Mouse (Mus musculus) heart, embryonic 12.5 days (tissue): ENCODE measurements around the gene Ndrg4. TPM values are rescaled to one million over a fixed set of nuclear protein-coding genes. Genes with fewer than 3 reads are reported as not detected.

ENCODE experiments used
- ATAC-seq: fragments of 200-750 bp; cut with Nextera tagmentation; 2 replicates; pipeline ENCODE4 v1.8.0; 2017; ENCODE audit warnings: moderate TSS enrichment, moderate library complexity; ENCODE audit not compliant: insufficient number of reproducible peaks, low FRiP score
- H3K27ac ChIP-seq: fragments of 300-500 bp; sonication (generic); 2 replicates; pipeline ENCODE4 v1.5.1; 2016; ENCODE audit warnings: mild to moderate bottlenecking, moderate library complexity; ENCODE audit not compliant: poor library complexity, severe bottlenecking
- H3K27me3 ChIP-seq: fragments of 300-500 bp; sonication (generic); replicated peaks from 2 replicates; pipeline ENCODE4 v1.6.1; 2016; ENCODE audit warnings: mild to moderate bottlenecking, moderate library complexity
- H3K36me3 ChIP-seq: fragments of 300-500 bp; sonication (generic); 2 replicates; pipeline ENCODE4 v1.6.1; 2016; ENCODE audit warnings: mild to moderate bottlenecking, moderate library complexity
- H3K4me1 ChIP-seq: fragments of 300-500 bp; sonication (generic); replicated peaks from 2 replicates; pipeline ENCODE4 v1.6.1; 2016; ENCODE audit warnings: mild to moderate bottlenecking
- H3K4me2 ChIP-seq: fragments of 300-500 bp; sonication (generic); 2 replicates; pipeline ENCODE4 v1.6.1; 2016; ENCODE audit warnings: mild to moderate bottlenecking, moderate library complexity
- H3K4me3 ChIP-seq: fragments of 300-500 bp; sonication (generic); 2 replicates; pipeline ENCODE4 v1.5.1; 2016; ENCODE audit warnings: mild to moderate bottlenecking
- H3K9ac ChIP-seq: fragments of 300-500 bp; sonication (generic); 2 replicates; pipeline ENCODE4 v1.6.1; 2016; ENCODE audit warnings: mild to moderate bottlenecking, moderate library complexity
- H3K9me3 ChIP-seq: fragments of 300-500 bp; sonication (generic); replicated peaks from 2 replicates; pipeline ENCODE4 v1.6.1; 2016; ENCODE audit warnings: mild to moderate bottlenecking, moderate library complexity
- WGBS: fragments of 180-500 bp; shearing (Covaris S2); methylation state at CpG from one replicate; pipeline ENCODE4 v1.1.7; 2016; 5-methylcytosine and 5-hydroxymethylcytosine counted together
- polyA plus RNA-seq: library from polyadenylated mRNA; unstranded; fragments of >200 nt; fragmentation: Nextera tagmentation; extraction: Ambion mirVana; gene quantifications from 2 replicates; pipeline ENCODE4 v1.2.1, GENCODE M21; 2016

The Ndrg4 gene
- polyA plus RNA-seq, 1 experiment from 2014 or later: 309 TPM

- Histone ChIP-seq H3K4me1 (peaks cover 41% of the 10 kb centered on the region), H3K36me3 (no peaks in the 10 kb centered on the region), H3K4me2 (no peak overlapping the region), H3K4me3 (no peak overlapping the region), H3K27ac (peak overlapping the region; percentile 32; the same call in 1 of the 2 replicates), H3K9ac (no peak overlapping the region), H3K9me3 (no peaks in the 10 kb centered on the region), H3K27me3 (0 out of 2 replicates have a peak, but pooled peaks cover 7% of the 10 kb centered on the region)
- no peak for ATAC-seq
- 73% methylated on average over 10 of the region's 10 CpGs for WGBS
These were observed 11.4 kb downstream of the Ndrg4 start for GRCm38 (mm10) chr8:95688073-95688672.

- Histone ChIP-seq H3K4me1 (peaks cover 48% of the 10 kb centered on the region), H3K27me3 (peaks cover 23% of the 10 kb centered on the region), H3K4me3 (no peak overlapping the region), H3K9ac (no peak overlapping the region), H3K27ac (peak overlapping the region; percentile 87), H3K9me3 (no peaks in the 10 kb centered on the region), H3K36me3 (no peaks in the 10 kb centered on the region), H3K4me2 (peak overlapping the region; percentile 16; the same call in 1 of the 2 replicates)
- 0 out of 2 replicates have a peak, but pooled peaks have one; percentile 40 for ATAC-seq
- 31% methylated on average over 13 of the region's 13 CpGs for WGBS
These were observed 14.3 kb downstream of the Ndrg4 start for GRCm38 (mm10) chr8:95690929-95691541.

GRCm38 (mm10) chr8:95694631-95695030, 17.9 kb downstream of the Ndrg4 start:
- WGBS: 24% methylated on average over 6 of the region's 6 CpGs
- H3K36me3 ChIP-seq: no peaks in the 10 kb centered on the region
- H3K4me1 ChIP-seq: peaks cover 35% of the 10 kb centered on the region
- H3K9me3 ChIP-seq: no peaks in the 10 kb centered on the region
- ATAC-seq: no peak
- H3K4me2 ChIP-seq: no peak overlapping the region
- no peak overlapping the region for H3K27ac ChIP-seq
- H3K4me3 ChIP-seq: no peak overlapping the region
- peaks cover 28% of the 10 kb centered on the region for H3K27me3 ChIP-seq
- peak overlapping the region; percentile 37; the same call in 1 of the 2 replicates for H3K9ac ChIP-seq

GRCm38 (mm10) chr8:95696661-95697060, 19.9 kb downstream of the Ndrg4 start:
- Histone ChIP-seq H3K36me3 (no peaks in the 10 kb centered on the region), H3K4me1 (peaks cover 22% of the 10 kb centered on the region), H3K27me3 (peaks cover 31% of the 10 kb centered on the region), H3K27ac (no peak overlapping the region), H3K9me3 (no peaks in the 10 kb centered on the region), H3K4me2 (peak overlapping the region; percentile 37), H3K4me3 (no peak overlapping the region), H3K9ac (no peak overlapping the region)
- 64% methylated on average over 8 of the region's 8 CpGs for WGBS
- no peak for ATAC-seq

- no peak overlapping the region for H3K9ac ChIP-seq
- H3K4me3 ChIP-seq: no peak overlapping the region
- peak overlapping the region; percentile 37 for H3K4me2 ChIP-seq
- WGBS: 2% methylated on average over 11 of the region's 11 CpGs
- peaks cover 22% of the 10 kb centered on the region for H3K4me1 ChIP-seq
- no peaks in the 10 kb centered on the region for H3K36me3 ChIP-seq
- H3K27me3 ChIP-seq: peaks cover 34% of the 10 kb centered on the region
- H3K27ac ChIP-seq: no peak overlapping the region
- no peaks in the 10 kb centered on the region for H3K9me3 ChIP-seq
- ATAC-seq: peak; percentile 54; the same call in 1 of the 2 replicates
These were observed 20.3 kb downstream of the Ndrg4 start for GRCm38 (mm10) chr8:95697128-95697527.

GRCm38 (mm10) chr8:95698179-95698578, 21.4 kb downstream of the Ndrg4 start:
- Histone ChIP-seq H3K27ac (no peak overlapping the region), H3K9me3 (no peaks in the 10 kb centered on the region), H3K4me1 (peaks cover 27% of the 10 kb centered on the region), H3K36me3 (no peaks in the 10 kb centered on the region), H3K27me3 (peaks cover 34% of the 10 kb centered on the region), H3K9ac (no peak overlapping the region), H3K4me3 (no peak overlapping the region), H3K4me2 (no peak overlapping the region)
- no peak for ATAC-seq
- 37% methylated on average over 6 of the region's 6 CpGs for WGBS

- 76% methylated on average over 9 of the region's 9 CpGs for WGBS
- Histone ChIP-seq H3K4me3 (no peak overlapping the region), H3K4me2 (no peak overlapping the region), H3K9me3 (no peaks in the 10 kb centered on the region), H3K27ac (no peak overlapping the region), H3K4me1 (peaks cover 30% of the 10 kb centered on the region), H3K9ac (no peak overlapping the region), H3K36me3 (peaks cover 3% of the 10 kb centered on the region; the same call in 1 of the 2 replicates), H3K27me3 (peaks cover 23% of the 10 kb centered on the region)
- no peak for ATAC-seq
These were observed 23.5 kb downstream of the Ndrg4 start for GRCm38 (mm10) chr8:95700282-95700681.

- Histone ChIP-seq H3K27me3 (peaks cover 19% of the 10 kb centered on the region), H3K4me1 (peaks cover 29% of the 10 kb centered on the region), H3K4me2 (peak overlapping the region; percentile 85), H3K27ac (no peak overlapping the region), H3K4me3 (no peak overlapping the region), H3K9me3 (no peaks in the 10 kb centered on the region), H3K36me3 (peaks cover 18% of the 10 kb centered on the region), H3K9ac (no peak overlapping the region)
- no peak for ATAC-seq
- 70% methylated on average over 4 of the region's 4 CpGs for WGBS
These were observed 25.0 kb downstream of the Ndrg4 start for GRCm38 (mm10) chr8:95701809-95702208.

- Histone ChIP-seq H3K4me1 (peaks cover 29% of the 10 kb centered on the region), H3K36me3 (peaks cover 28% of the 10 kb centered on the region), H3K9ac (peak overlapping the region; percentile 91), H3K9me3 (no peaks in the 10 kb centered on the region), H3K4me2 (peak overlapping the region; percentile 85), H3K27ac (peak overlapping the region; percentile 91), H3K27me3 (peaks cover 19% of the 10 kb centered on the region), H3K4me3 (peak overlapping the region; percentile 84)
- peak; percentile 88 for ATAC-seq
- WGBS: 4% methylated on average over 34 of the region's 34 CpGs
These were observed 26.0 kb downstream of the Ndrg4 start for GRCm38 (mm10) chr8:95702480-95703446.

GRCm38 (mm10) chr8:95703461-95704260, 26.9 kb downstream of the Ndrg4 start:
- Histone ChIP-seq H3K9me3 (no peaks in the 10 kb centered on the region), H3K9ac (peak overlapping the region; percentile 91), H3K4me1 (peaks cover 32% of the 10 kb centered on the region), H3K4me3 (peak overlapping the region; percentile 84), H3K36me3 (peaks cover 37% of the 10 kb centered on the region), H3K27ac (peak overlapping the region; percentile 91), H3K27me3 (peaks cover 19% of the 10 kb centered on the region), H3K4me2 (peak overlapping the region; percentile 85)
- WGBS: 1% methylated on average over 15 of the region's 15 CpGs
- ATAC-seq: peak; percentile 54
